Mouse (Mus musculus): ENCODE data around the gene Rsg1.

- TF ChIP-seq MAX (IDR thresholded peaks at IDR 0.05; ENCODE audit: low read length) (no peak), CTCF (conservative IDR thresholded peaks at IDR 0.05 in 1 of 2, IDR thresholded peaks at IDR 0.05 in 1 of 2; ENCODE audit: low read depth in 2 of 2, low read length in 2 of 2) (no peak), SMC3 (IDR thresholded peaks at IDR 0.05; ENCODE audit: low read depth, low read length) (no peak), TBP (conservative IDR thresholded peaks at IDR 0.05; ENCODE audit: low read depth, low read length) (no peak)
Measured at GRCm38 (mm10) chr4:141194553-141194952, 19.2 kb upstream of the Rsg1 start.
